Mouse (Mus musculus): ENCODE results near the gene Kif16b. TPM values are rescaled to one million over a fixed set of nuclear protein-coding genes. Genes with fewer than 3 reads are reported as not detected.

The Kif16b gene
- polyA plus RNA-seq (2015; fragmentation: Nextera tagmentation; extraction: Ambion mirVana) = 5.2 and 6.2 TPM in 2 replicates

GRCm38 (mm10) chr2:142900862-142901805, at the start of gene Kif16b:
Gene Kif16b (minus strand): TSS chr2:142901531.

Other genes starting within 250 kb of the Kif16b start
- 37.6 and 41.1 TPM in 2 replicates for gene Snrpb2, start 161.5 kb upstream of the Kif16b start, polyA plus RNA-seq (2015; fragmentation: Nextera tagmentation; extraction: Ambion mirVana)
- gene Otor, start 176.9 kb upstream of the Kif16b start, polyA plus RNA-seq (2015; fragmentation: Nextera tagmentation; extraction: Ambion mirVana) = 0.18 and 0.31 TPM in 2 replicates

Data from skeletal muscle tissue, postnatal 0 days (tissue).